Mouse (Mus musculus) hindbrain, embryonic 12.5 days (tissue): ENCODE measurements at regions not wholly inside any gene's neighbourhood (a gene's known extent, or its start where the extent isn't known, plus 50 kb on each side); places are given as distances from the start of the nearest gene placed in this dataset.

Experiments
- ATAC-seq: fragments of 200-750 bp; cut with Nextera tagmentation; 2 replicates; pipeline ENCODE4 v1.8.0; 2017; ENCODE audit warnings: moderate TSS enrichment; ENCODE audit not compliant: low FRiP score
- H3K27ac ChIP-seq: fragments of 300-500 bp; sonication (generic); 2 replicates; pipeline ENCODE4 v1.5.1; 2016; ENCODE audit warnings: mild to moderate bottlenecking
- H3K27me3 ChIP-seq: fragments of 300-500 bp; sonication (generic); 2 replicates; pipeline ENCODE4 v1.6.1; 2016; ENCODE audit warnings: mild to moderate bottlenecking
- H3K36me3 ChIP-seq: fragments of 300-500 bp; sonication (generic); 2 replicates; pipeline ENCODE4 v1.6.1; 2016; ENCODE audit warnings: mild to moderate bottlenecking
- H3K4me1 ChIP-seq: fragments of 300-500 bp; sonication (generic); 2 replicates; pipeline ENCODE4 v1.6.1; 2016
- H3K4me2 ChIP-seq: fragments of 300-500 bp; sonication (generic); replicated peaks from 2 replicates; pipeline ENCODE4 v1.6.1; 2016; ENCODE audit warnings: mild to moderate bottlenecking
- H3K4me3 ChIP-seq: fragments of 300-500 bp; sonication (generic); 2 replicates; pipeline ENCODE4 v1.5.1; 2016; ENCODE audit warnings: mild to moderate bottlenecking
- H3K9ac ChIP-seq: fragments of 300-500 bp; sonication (generic); 2 replicates; pipeline ENCODE4 v1.6.1; 2016; ENCODE audit warnings: mild to moderate bottlenecking, moderate library complexity
- H3K9me3 ChIP-seq: fragments of 300-500 bp; sonication (generic); replicated peaks from 2 replicates; pipeline ENCODE4 v1.6.1; 2016; ENCODE audit warnings: mild to moderate bottlenecking
- WGBS: fragments of 180-500 bp; shearing (Covaris S2); methylation state at CpG from one replicate; pipeline ENCODE4 v1.1.7; 2016; 5-methylcytosine and 5-hydroxymethylcytosine counted together

DNA sequence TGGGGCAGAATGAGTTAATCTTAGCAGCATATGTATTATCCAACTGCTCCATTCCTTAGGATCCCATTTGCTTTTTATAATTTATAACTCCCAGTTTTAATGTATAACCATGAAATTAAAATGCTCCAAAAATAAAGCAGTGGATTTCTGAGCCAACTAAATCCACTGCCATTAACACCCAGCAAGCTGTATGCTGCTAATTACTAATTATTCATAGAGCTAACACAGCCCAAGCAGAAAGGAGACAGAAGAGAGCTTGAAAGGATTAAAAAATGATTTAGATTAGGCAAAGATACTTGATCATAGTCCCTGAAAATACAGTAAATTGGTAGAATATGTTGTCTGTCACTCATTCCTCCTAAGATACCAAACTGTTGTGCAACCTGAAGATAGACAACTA is 213.9 kb upstream of the Pcsk2 start:
- no peak for ATAC-seq
- H3K27ac ChIP-seq: no peak overlapping the region
- H3K27me3 ChIP-seq: no peaks in the 10 kb centered on the region
- no peaks in the 10 kb centered on the region for H3K36me3 ChIP-seq
- no peak overlapping the region for H3K9ac ChIP-seq
- no peaks in the 10 kb centered on the region for H3K4me1 ChIP-seq
- no peaks in the 10 kb centered on the region for H3K9me3 ChIP-seq
- H3K4me3 ChIP-seq: no peak overlapping the region
- no peak overlapping the region for H3K4me2 ChIP-seq

DNA sequence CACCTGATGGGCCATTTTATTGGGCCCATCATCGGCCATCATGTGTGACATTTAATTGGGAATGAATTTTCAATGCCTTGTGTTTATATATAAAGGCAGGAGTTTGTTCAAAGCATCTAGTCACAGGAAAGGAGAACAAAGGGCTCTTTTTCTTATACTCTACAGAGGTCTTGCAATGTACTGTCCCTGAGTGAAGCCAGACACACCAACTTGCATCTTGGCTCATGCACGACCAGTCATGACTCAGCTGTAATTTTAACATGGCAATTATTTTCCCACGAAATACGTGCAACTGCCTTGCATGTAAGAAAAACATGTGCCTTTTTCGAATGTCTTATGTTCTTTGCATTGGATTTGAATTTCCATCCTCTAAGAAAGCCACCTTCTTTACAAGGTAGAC is 205.6 kb upstream of the Pcsk2 start:
- Histone ChIP-seq H3K27me3 (no peaks in the 10 kb centered on the region), H3K4me3 (no peak overlapping the region), H3K36me3 (no peaks in the 10 kb centered on the region), H3K9ac (no peak overlapping the region), H3K4me2 (no peak overlapping the region), H3K4me1 (no peaks in the 10 kb centered on the region), H3K27ac (no peak overlapping the region), H3K9me3 (no peaks in the 10 kb centered on the region)
- WGBS: 83% methylated on average over 5 of the region's 5 CpGs
- ATAC-seq: no peak

DNA sequence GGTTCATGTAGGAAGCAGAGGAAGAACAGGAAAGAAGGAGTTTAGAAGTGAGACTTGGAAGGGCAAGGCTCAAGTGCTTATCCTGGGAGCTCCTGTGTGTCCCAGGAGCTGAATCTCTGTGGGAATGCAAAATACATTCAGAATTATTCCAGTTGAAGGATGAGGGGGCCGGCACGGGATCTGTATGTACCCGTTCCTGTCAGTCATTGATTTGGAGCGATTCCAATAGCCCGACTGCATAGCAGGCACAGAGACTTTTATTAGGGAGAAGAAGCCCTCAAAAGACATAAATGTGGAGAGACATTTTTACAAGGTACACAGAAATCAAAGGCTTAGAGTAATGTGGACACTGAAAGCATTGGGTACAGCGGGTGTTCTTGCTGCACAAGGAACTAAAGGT is 181.8 kb upstream of the Pcsk2 start:
- H3K9me3 ChIP-seq: no peaks in the 10 kb centered on the region
- no peak overlapping the region for H3K27ac ChIP-seq
- no peaks in the 10 kb centered on the region for H3K27me3 ChIP-seq
- no peak for ATAC-seq
- no peaks in the 10 kb centered on the region for H3K4me1 ChIP-seq
- 86% methylated on average over 6 of the region's 6 CpGs for WGBS
- H3K4me3 ChIP-seq: no peak overlapping the region
- no peak overlapping the region for H3K4me2 ChIP-seq
- H3K9ac ChIP-seq: no peak overlapping the region
- H3K36me3 ChIP-seq: no peaks in the 10 kb centered on the region

- Histone ChIP-seq H3K36me3 (no peaks in the 10 kb centered on the region), H3K4me2 (no peak overlapping the region), H3K9ac (no peak overlapping the region), H3K27me3 (no peaks in the 10 kb centered on the region), H3K27ac (no peak overlapping the region), H3K4me3 (no peak overlapping the region), H3K4me1 (no peaks in the 10 kb centered on the region), H3K9me3 (no peaks in the 10 kb centered on the region)
- 92% methylated on average over 5 of the region's 5 CpGs for WGBS
- no peak for ATAC-seq
These were observed 180.0 kb upstream of the Pcsk2 start for GRCm38 (mm10) chr2:143365976-143366375.
